Mouse (Mus musculus) hindbrain, embryonic 10.5 days (tissue): Measurements from ENCODE around the gene Gjb3. TPM values are rescaled to one million over a fixed set of nuclear protein-coding genes. Genes with fewer than 3 reads are reported as not detected.

Experiments used
- DNase-seq: peaks from one replicate; pipeline ENCODE4 v3.0.0-alpha.2; 2017; ENCODE audit warnings: low spot score
- H3K27ac ChIP-seq: fragments of 300-500 bp; sonication (generic); 2 replicates; pipeline ENCODE4 v1.5.1; 2016; ENCODE audit warnings: mild to moderate bottlenecking, moderate library complexity
- H3K27me3 ChIP-seq: fragments of 300-500 bp; sonication (generic); 2 replicates; pipeline ENCODE4 v1.6.1; 2016; ENCODE audit warnings: mild to moderate bottlenecking; ENCODE audit not compliant: poor library complexity, insufficient read depth, severe bottlenecking
- H3K36me3 ChIP-seq: fragments of 300-500 bp; sonication (generic); 2 replicates; pipeline ENCODE4 v1.6.1; 2016; ENCODE audit warnings: mild to moderate bottlenecking, moderate library complexity
- H3K4me1 ChIP-seq: fragments of 300-500 bp; sonication (generic); replicated peaks from 2 replicates; pipeline ENCODE4 v1.6.1; 2016; ENCODE audit warnings: mild to moderate bottlenecking
- H3K4me3 ChIP-seq: fragments of 300-500 bp; sonication (generic); 2 replicates; pipeline ENCODE4 v1.5.1; 2016; ENCODE audit warnings: mild to moderate bottlenecking, moderate library complexity
- H3K9me3 ChIP-seq: fragments of 300-500 bp; sonication (generic); 2 replicates; pipeline ENCODE4 v1.6.1; 2016; ENCODE audit warnings: mild to moderate bottlenecking, moderate library complexity
- WGBS: fragments of 180-500 bp; shearing (Covaris S2); methylation state at CpG from one replicate; pipeline ENCODE4 v1.1.7; 2016; 5-methylcytosine and 5-hydroxymethylcytosine counted together
- polyA plus RNA-seq: library from polyadenylated mRNA; unstranded; fragments of >200 nt; fragmentation: Nextera tagmentation; extraction: Ambion mirVana; gene quantifications from 2 replicates; pipeline ENCODE4 v1.2.1, GENCODE M21; 2016

Gene Gjb3
- 2.2 and 6.2 TPM in 2 replicates for polyA plus RNA-seq

DNA sequence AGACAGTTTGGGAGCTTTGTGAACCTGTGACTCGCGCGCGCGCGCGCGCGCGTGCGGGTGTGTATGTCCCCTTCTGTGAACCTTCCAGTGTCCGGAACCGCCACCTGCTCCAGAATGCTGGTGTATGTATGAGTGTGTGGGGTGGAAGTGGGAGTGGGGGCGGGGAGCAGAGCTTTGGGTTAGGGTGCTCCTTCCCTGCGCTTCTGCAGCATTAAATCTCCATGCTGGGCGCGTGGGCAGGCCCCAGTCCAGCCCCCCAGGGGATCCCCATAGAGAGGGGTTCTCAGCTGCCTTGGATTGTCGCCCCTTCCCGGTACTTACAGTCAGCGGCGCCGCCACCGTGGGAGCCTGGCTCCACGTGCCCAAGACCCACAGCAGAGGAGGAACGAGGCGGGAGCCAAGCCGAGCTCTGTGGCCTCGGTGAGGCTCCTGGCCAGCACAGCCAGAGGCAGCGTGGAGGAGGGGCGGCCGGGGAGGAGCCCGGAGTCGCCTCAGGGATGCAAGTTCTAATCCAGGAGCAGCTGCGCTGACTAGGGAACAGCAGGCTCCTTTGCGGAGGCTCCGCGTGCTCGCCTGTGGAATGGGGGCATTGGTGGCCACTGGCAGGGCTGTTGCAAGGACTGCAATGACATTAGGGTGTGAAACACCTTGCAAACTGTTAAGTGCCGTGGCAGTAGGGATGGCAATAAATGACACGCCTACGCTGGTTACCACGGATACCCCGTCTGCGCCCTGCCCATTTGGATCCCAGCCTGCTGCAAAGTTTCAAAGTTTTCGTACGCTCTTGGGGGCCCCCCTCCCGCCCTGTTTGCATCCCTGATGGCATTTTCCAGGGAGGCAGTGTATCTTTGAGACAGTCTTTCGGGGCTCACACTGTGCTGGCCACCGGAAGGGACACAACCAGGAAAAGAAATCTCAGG, at the start of gene Gjb3:
Gjb3 (minus strand) TSS at position 664 of the 920 bp plus-strand sequence.
- peaks cover 72% of the 10 kb centered on the region for H3K27me3 ChIP-seq
- peak within 1 kb of the TSS; percentile 43 for H3K4me3 ChIP-seq
- H3K4me1 ChIP-seq, result peaks cover 60% of the 10 kb centered on the region
- 2% methylated on average over 49 of the region's 49 CpGs for WGBS
- peak; percentile 48 for DNase-seq
- peak within 1 kb of the TSS; percentile 59 for H3K27ac ChIP-seq
- no peaks in the 10 kb centered on the region for H3K36me3 ChIP-seq
- no peaks in the 10 kb centered on the region for H3K9me3 ChIP-seq

DNA sequence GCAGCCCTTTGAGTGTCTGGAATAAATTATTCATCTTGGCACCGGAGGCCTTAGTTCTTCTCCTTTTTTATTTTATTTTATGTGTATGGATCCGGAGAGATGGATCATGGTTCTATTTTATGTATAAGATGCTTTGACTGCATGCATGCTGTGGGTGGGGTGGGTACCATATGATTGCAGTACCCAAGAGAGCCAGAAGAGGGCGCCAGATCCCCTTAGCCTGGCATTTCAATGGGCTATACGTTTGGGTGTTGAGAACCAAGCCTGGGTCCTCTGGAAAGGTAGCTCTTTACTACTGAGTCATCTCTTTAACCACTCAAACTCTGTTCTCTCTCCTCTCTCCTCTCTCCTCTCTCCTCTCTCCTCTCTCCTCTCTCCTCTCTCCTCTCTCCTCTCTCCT, 46.7 kb upstream of the Gjb3 start:
- no peak for DNase-seq
- H3K4me3 ChIP-seq, result no peak overlapping the region
- no peaks in the 10 kb centered on the region for H3K27me3 ChIP-seq
- H3K36me3 ChIP-seq, result no peaks in the 10 kb centered on the region
- 36% methylated on average over 4 of the region's 4 CpGs for WGBS
- H3K27ac ChIP-seq, result no peak overlapping the region
- H3K9me3 ChIP-seq, result no peaks in the 10 kb centered on the region
- peaks cover 32% of the 10 kb centered on the region for H3K4me1 ChIP-seq

DNA sequence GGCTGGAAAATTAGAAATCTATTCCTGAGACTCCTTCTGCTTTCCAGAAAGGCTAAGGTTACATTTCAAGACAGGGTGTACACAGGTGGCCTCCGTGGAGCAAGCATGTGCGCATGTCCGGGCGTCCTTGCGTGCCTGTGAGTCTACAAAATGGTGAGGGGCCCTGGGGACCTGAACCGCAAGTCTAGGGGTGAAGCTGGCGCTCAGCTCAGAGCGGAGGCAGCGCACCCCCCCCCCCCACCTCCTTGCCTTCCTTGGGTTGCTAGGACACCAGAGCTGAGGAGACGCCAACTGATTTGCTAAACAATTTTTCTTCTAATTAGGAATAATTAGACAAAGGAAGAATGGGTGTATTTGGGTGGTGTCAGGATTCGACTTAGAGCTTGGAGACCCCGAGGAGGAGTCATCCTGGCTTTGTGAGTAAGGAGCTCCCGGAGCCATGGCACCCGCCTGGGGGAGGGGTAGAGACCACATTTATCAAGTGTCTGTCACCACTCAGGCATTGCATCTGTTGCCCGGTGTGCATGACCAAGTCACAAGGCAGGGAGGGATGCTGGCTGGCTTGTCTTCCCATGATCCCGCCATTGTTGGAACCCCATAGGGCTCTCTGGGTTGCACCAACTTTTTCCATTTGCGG, 45.0 kb upstream of the Gjb3 start:
- 77% methylated on average over 17 of the region's 17 CpGs for WGBS
- H3K27ac ChIP-seq, result peak overlapping the region; percentile 57; the same call in 1 of the 2 replicates
- H3K4me1 ChIP-seq, result peaks cover 33% of the 10 kb centered on the region
- no peak overlapping the region for H3K4me3 ChIP-seq
- no peaks in the 10 kb centered on the region for H3K27me3 ChIP-seq
- H3K36me3 ChIP-seq, result no peaks in the 10 kb centered on the region
- peak; percentile 64 for DNase-seq
- H3K9me3 ChIP-seq, result no peaks in the 10 kb centered on the region

DNA sequence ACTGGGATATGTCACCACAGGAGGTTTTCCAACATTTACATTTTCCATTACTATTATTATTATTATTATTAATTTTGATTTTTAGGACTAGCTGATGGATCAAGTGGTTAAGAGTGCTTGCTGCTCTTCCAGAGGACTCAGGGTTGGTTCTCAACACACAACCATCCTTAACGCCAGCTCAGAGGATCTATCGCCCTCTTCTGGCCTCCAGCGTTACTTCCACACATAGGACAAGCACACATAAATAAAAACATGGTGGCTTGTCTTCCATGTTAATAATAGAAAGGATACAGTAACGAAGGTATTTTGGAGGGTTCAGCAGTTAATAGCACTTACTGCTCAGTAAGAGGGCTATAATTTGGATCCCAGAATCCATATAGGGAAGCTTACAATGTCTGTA, 44.0 kb upstream of the Gjb3 start:
- Histone ChIP-seq H3K9me3 (no peaks in the 10 kb centered on the region), H3K36me3 (no peaks in the 10 kb centered on the region), H3K27ac (no peak overlapping the region), H3K27me3 (no peaks in the 10 kb centered on the region), H3K4me3 (no peak overlapping the region), H3K4me1 (peaks cover 33% of the 10 kb centered on the region)
- WGBS, result 85% methylated on average over 4 of the region's 4 CpGs
- no peak for DNase-seq

DNA sequence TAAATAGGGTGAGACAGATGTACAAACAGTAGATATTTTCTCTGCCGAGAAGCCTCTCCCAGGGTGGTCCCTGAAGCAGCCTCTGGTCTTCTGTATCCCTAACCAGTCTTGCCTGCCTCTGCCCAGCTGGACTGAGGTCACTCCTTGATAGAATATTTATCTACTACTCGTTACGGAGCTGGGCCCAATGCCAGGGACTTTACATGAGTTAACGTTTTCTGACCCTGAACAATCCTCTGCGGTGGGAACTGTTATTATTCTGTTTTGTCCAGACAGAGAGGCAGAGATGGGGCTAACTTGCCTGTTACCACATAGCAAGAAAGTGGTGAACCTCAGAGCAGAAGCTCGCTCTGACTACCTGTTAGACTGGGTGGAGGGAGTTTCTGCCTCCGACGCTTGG, 42.8 kb upstream of the Gjb3 start:
- H3K4me3 ChIP-seq, result no peak overlapping the region

DNA sequence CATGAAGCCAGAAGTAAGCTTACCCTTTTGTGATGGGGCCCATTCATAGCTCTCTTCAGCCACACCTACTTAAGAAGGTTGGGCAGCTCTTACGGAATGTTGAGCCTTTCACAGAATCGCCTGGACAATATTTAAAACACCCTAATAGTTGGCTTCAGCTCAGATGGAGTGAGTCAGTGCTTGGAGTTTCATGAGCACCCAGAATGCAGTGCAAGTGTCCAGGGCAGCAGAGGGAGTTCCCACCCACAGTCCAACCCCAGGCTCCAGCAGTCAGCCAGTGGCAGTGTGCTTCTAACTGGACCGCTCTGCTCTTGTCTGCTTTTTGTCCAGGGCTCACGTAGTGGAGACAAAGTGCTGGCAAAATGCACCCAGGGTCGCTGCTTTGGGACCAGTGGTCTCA, 40.9 kb upstream of the Gjb3 start:
- Histone ChIP-seq H3K4me1 (peaks cover 38% of the 10 kb centered on the region), H3K9me3 (no peaks in the 10 kb centered on the region), H3K27ac (0 out of 2 replicates have a peak overlapping the region, but pooled peaks have one; percentile 40), H3K36me3 (no peaks in the 10 kb centered on the region), H3K27me3 (no peaks in the 10 kb centered on the region; the same call in 1 of the 2 replicates), H3K4me3 (no peak overlapping the region)
- WGBS, result 73% methylated on average over 5 of the region's 5 CpGs
- no peak for DNase-seq

More for the DNA sequence above, 42.8 kb upstream of the Gjb3 start:
- Histone ChIP-seq H3K27ac (no peak overlapping the region), H3K36me3 (no peaks in the 10 kb centered on the region), H3K4me1 (peaks cover 38% of the 10 kb centered on the region), H3K9me3 (no peaks in the 10 kb centered on the region), H3K27me3 (no peaks in the 10 kb centered on the region; the same call in 1 of the 2 replicates)
- WGBS, result 80% methylated on average over 8 of the region's 8 CpGs
- DNase-seq, result no peak

DNA sequence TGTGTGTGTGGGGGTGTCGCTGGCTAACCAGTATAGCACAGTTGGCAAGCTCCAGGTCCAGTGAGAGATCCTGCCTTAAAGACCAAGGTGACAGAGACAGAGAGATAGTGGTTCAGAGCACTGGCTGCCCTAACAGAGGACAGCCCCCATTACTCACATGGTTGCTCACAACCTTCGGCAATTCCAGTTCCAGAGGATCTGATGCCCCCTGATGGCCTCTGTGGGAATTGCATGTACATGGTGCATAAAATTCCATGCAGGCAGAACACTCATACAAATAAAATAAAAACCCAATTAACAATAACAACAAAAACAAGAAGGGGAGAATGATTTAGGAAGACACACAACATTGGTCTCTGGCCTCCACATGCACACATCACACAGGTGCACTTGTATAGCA, 39.8 kb upstream of the Gjb3 start:
- Histone ChIP-seq H3K4me1 (peaks cover 34% of the 10 kb centered on the region), H3K27me3 (peaks cover under 1% of the 10 kb centered on the region; the same call in 1 of the 2 replicates), H3K27ac (no peak overlapping the region), H3K4me3 (no peak overlapping the region), H3K36me3 (no peaks in the 10 kb centered on the region), H3K9me3 (no peaks in the 10 kb centered on the region)
- peak; percentile 46 for DNase-seq
- WGBS, result 41% methylated on average over 2 of the region's 2 CpGs

DNA sequence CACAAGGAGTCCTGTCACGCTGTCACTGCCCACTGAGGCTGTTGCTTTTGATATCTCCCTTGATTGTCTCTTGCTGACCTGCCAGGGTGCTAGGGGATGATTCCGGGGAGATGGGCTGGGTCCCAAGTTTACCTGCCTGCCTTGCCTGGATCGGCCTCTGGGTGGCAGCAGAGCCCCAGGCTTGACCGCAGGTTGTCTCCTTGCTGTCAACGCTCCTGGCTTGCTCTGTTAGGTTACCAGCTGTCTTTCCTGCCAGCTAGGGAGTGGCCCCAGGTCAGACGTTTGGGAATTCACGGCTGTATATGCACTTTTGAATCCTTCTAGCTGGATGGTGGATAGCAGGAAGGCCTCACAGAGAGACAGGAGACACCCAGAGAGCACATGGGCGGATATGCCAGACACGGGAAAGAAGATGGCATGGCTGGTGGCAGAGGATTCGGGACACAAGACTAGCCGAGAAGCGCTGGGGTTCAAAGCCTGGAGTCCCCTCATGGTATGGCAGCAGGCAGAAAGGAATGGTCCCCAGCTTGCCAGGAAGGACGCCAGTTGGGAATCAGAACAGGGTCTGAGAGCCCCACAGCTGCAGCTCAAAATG, 37.8 kb upstream of the Gjb3 start:
- no peak overlapping the region for H3K27ac ChIP-seq
- H3K9me3 ChIP-seq, result no peaks in the 10 kb centered on the region
- no peaks in the 10 kb centered on the region for H3K36me3 ChIP-seq
- WGBS, result 34% methylated on average over 13 of the region's 13 CpGs
- H3K4me3 ChIP-seq, result no peak overlapping the region
- peak; percentile 83 for DNase-seq
- H3K4me1 ChIP-seq, result peaks cover 44% of the 10 kb centered on the region
- H3K27me3 ChIP-seq, result peaks cover 6% of the 10 kb centered on the region; the same call in 1 of the 2 replicates

DNA sequence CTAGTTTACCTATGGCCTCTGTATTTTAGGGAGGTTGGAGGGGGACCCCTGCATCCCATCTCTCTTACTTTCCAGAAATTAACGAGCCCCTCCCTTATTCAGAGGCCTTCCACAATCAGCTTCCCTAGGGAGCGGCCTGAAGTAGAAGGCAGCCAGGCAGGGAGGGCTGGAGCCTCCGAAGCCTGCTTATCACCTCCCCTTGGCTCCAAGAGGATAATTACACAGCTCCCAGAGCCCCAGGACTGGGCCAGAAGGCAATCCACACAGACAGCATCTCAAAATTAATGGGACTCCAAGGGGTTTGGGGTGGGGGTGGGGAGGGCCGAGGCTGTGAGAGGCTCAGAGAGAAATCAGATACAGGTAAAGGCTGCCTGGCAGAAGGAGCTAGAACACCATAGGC, 35.2 kb upstream of the Gjb3 start:
- no peak for DNase-seq

DNA sequence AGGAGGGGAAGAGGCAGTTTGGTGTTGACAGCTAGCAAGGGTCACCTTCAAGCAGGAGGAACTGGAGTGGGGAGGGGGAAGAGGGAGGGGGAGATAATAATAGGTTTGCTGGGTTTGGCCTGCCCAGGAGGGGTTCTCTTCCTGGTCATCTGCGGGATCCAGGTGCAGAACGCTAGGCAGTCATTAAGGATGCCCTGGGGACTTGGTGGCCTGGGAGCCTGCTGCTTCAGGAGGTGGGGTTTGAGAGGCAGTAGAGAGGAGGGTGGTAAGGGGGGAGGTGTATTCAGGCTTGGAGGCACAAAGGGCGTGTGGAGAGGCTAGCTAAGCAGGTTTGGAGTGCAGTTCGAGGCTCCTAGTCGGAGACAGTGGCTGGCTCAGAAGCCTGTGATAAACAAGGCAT, 34.8 kb upstream of the Gjb3 start:
- H3K27ac ChIP-seq, result peak overlapping the region; percentile 70
- peaks cover 6% of the 10 kb centered on the region; the same call in 1 of the 2 replicates for H3K27me3 ChIP-seq
- H3K36me3 ChIP-seq, result no peaks in the 10 kb centered on the region
- WGBS, result 21% methylated on average over 5 of the region's 5 CpGs
- H3K4me3 ChIP-seq, result no peak overlapping the region
- no peaks in the 10 kb centered on the region for H3K9me3 ChIP-seq
- no peak for DNase-seq
- peaks cover 37% of the 10 kb centered on the region for H3K4me1 ChIP-seq

More for the DNA sequence above, 35.2 kb upstream of the Gjb3 start:
- no peaks in the 10 kb centered on the region for H3K9me3 ChIP-seq
- peaks cover 6% of the 10 kb centered on the region; the same call in 1 of the 2 replicates for H3K27me3 ChIP-seq
- H3K4me1 ChIP-seq, result peaks cover 37% of the 10 kb centered on the region
- WGBS, result 32% methylated on average over 4 of the region's 4 CpGs
- peak overlapping the region; percentile 70 for H3K27ac ChIP-seq
- no peak overlapping the region for H3K4me3 ChIP-seq
- H3K36me3 ChIP-seq, result no peaks in the 10 kb centered on the region

DNA sequence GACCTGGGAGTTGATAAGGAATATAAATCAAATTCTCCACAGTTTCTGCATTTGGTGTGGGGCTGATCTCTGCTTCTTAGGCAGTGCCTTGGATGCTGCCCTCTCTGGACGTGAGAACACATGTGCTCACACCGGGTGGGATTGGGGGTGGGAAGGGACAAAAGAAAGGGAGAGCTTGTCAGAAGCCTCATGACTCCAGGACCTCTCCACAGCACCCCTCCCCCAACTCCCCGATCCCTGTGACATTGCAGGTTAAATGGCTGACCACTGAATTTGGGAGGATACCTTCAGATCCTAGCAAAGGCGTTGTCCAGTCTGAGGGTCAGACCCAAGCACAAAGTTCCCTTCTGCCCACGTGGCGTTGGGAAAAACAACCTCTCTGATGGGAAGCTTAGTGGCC, 33.8 kb upstream of the Gjb3 start:
- no peaks in the 10 kb centered on the region for H3K36me3 ChIP-seq
- peak overlapping the region; percentile 45 for H3K27ac ChIP-seq
- peaks cover 45% of the 10 kb centered on the region for H3K4me1 ChIP-seq
- no peaks in the 10 kb centered on the region for H3K9me3 ChIP-seq
- peaks cover 10% of the 10 kb centered on the region for H3K27me3 ChIP-seq
- 60% methylated on average over 6 of the region's 6 CpGs for WGBS
- no peak overlapping the region for H3K4me3 ChIP-seq
- no peak for DNase-seq

DNA sequence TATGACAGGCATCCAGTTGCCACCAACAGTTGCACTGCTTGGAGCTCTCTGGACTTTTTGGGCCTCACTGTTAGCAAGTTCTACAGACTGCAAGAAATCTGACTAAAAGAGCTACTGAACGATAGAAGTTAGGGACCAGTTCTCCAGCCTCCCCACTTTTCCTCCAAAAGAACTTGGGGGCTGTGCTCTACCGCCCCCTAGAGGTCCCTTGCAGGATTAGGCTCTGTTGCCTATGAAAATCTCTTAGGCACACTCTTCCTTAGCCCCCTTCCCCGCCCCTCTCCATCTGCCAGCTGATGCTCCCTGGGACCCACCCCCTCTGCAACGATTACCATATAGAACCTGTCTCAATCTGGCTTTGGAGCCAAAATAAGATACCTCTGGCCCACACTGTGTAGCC, 32.7 kb upstream of the Gjb3 start:
- Histone ChIP-seq H3K4me3 (no peak overlapping the region), H3K9me3 (no peaks in the 10 kb centered on the region), H3K36me3 (no peaks in the 10 kb centered on the region), H3K27me3 (peaks cover 20% of the 10 kb centered on the region), H3K27ac (no peak overlapping the region), H3K4me1 (peaks cover 43% of the 10 kb centered on the region)
- no peak for DNase-seq
- WGBS, result 64% methylated on average over 4 of the region's 4 CpGs
